In the genomic region with DNA sequence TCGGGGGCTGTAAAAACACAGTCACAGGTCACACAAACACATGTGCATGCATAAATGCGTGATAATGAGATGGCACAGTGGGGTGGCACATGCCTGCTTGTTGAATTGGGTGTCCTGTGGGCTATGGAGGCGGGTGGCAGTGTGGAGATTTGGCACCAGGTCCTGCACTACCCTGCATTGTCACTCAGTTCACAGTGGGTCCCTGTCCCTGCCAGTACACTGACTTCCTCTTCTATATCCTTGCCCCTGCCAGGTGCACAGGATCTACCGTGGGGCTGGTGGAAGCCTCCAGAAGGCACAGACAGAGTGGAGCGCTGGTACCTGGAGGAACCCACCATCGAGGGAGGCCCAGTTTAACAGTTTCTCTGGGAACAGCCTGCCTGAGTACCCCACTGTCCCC, we compare ENCODE assay signal across 15 mouse cellular contexts.
"Had no signal": no experiment of that assay in that cellular context is flagged by ENCODE, and none has a peak within 500 bp of the region (broad histone marks: within the 10 kb centered on the region; RNA-seq: fewer than 3 reads in every experiment).

No protein-coding gene starts in this region.

- H3K27ac ChIP-seq: limb, embryonic 15.5 days; liver, embryonic 12.5 days; midbrain, embryonic 10.5 days; neural tube, embryonic 13.5 days; stomach, embryonic 15.5 days had no signal

- DNase-seq: kidney, postnatal 36 days; layer of hippocampus, adult 9-11 months; layer of hippocampus, postnatal 36 days; lung, embryonic 14.5 days; lung, postnatal 10 days; lung, postnatal 4 days; midbrain, embryonic 14.5 days; right cerebral cortex, postnatal 14 days had no signal

- H3K4me3 ChIP-seq: limb, embryonic 15.5 days; liver, embryonic 12.5 days; myocyte; neural tube, embryonic 13.5 days; stomach, embryonic 15.5 days had no signal

- H3K9me3 ChIP-seq: limb, embryonic 15.5 days; liver, embryonic 12.5 days; midbrain, embryonic 10.5 days; neural tube, embryonic 13.5 days; stomach, embryonic 15.5 days had no signal

- H3K4me2 ChIP-seq: limb, embryonic 15.5 days; liver, embryonic 12.5 days; lung, embryonic 14.5 days; neural tube, embryonic 13.5 days; stomach, embryonic 15.5 days had no signal

- H3K27me3 ChIP-seq: limb, embryonic 15.5 days; liver, embryonic 12.5 days; neural tube, embryonic 13.5 days; stomach, embryonic 15.5 days had no signal

- ATAC-seq: intestine, embryonic 16.5 days; liver, embryonic 12.5 days had no signal

- H3K9ac ChIP-seq: limb, embryonic 15.5 days; liver, embryonic 12.5 days; lung, embryonic 14.5 days; neural tube, embryonic 13.5 days; stomach, embryonic 15.5 days had no signal

- H3K4me1 ChIP-seq: limb, embryonic 15.5 days; neural tube, embryonic 13.5 days; stomach, embryonic 15.5 days had no signal
